Mouse (Mus musculus) thymus, adult 18-20 months (tissue): ENCODE measurements around the gene Sypl2.
"Not testable (repeated sequence)": the region's sequence is repeated elsewhere in the genome, so short reads cannot be mapped to it uniquely, and the experiment has no call there.

Experiments used
- DNase-seq, 2 experiments: peaks; one replicate each; pipeline ENCODE4 v3.0.0; 2022; ENCODE audit warnings: mixed read lengths in 2 of 2

Sypl2 gene

GRCm38 (mm10) chr3:108226558-108227350 is at the start of gene Sypl2:
Gene Sypl2, minus strand, starts transcription at chr3:108226648.
- no peak for DNase-seq

DNA sequence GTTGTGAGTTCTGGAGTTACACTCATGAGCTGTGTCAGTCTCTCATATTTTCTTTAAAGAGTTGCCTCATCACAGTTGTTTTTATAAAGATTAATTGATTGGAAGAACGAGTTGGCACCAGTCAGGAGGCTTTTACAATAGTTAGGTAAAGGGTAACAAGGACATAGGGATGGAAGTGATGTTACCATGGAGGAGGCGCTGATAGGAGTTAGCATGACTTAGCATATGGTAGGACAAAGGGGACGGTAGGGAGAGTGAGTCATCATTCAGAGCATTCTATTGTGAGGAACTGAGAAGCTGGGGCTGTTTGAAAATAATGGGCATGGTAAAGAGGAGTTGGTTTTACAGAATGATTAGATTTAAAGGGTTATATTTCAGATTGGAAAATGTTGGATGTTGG is 32.9 kb upstream of the Sypl2 start:
- no peak for DNase-seq

GRCm38 (mm10) chr3:108257831-108258500 is 31.5 kb upstream of the Sypl2 start:
- no peak for DNase-seq

DNA sequence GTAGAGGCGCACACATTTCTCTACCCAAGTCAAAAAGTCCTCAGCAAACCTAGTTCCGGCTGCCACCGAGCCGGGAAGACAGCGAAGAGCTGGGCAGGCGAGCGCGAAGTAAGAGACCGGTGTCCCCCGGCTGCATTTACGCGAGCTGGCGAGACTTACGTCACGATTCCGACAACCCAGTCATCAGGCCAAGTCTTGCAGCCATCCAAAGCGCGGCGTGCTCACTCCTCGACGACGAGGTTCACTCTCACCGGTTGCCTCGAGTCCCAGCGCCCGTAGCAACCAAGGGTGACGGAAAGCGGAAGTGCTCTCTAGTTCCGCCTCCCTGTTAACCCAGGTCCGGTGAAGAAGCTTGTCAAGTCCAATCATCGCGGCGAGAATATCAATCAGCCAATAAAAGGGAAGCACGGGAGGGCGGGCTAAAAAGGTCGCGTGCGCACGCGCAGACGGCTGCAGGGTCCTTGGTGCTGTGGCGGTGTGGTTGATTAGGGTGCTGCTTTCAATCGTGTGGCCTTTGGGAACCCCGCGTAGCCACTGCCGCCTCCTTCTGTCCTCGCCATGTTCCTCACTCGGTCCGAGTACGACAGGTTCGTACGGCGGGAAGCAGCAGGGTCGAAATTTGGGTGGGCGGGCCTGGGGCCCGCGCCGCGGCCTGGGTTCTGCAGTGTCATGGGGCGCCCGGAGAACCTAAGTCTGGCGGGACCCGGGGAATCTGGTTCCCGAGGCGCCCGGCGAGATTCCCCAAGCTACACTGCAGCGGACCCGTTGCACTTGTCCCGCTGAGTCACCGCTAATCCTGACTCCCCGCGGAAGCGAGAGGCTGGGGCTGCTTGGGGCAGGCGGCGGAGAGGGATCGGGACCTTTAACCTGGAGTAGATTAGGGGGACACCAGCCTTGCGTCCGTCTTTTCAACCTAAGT is 30.5 kb upstream of the Sypl2 start, which contains the start of gene Psma5:
Gene Psma5 (plus strand): TSS at position 208 of the 919 bp plus-strand sequence.
- peak; percentile 89 to 95 for DNase-seq

GRCm38 (mm10) chr3:108246857-108247256 is 20.4 kb upstream of the Sypl2 start:
- no peak for DNase-seq

DNA sequence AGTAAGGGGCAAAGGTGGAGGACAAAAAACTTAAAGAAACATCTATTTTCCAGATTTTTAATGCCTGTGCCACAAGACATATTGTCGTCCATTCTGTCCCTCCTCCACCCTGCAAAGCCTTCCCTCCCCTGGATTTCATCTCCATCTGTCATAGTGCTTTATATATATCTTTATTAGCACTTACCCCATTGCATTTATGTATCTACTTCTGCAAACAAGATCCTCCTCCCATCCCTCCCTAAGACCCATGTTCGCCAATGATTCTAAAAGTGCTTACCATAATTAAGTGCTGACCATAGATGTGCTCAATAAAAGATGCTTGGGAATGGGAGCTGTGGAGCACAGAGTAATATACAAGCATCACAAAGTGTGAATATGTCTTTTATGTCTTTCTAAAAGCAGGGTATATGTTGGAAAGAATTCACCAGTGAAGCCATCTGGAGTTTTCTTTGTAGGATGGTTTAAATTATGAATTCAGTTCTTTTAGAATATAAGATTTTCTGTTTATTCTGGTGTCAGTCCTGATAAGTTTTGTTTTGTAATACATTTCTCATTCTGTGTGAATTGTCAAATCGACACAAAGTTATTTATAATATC is 14.9 kb upstream of the Sypl2 start:
- no peak for DNase-seq

DNA sequence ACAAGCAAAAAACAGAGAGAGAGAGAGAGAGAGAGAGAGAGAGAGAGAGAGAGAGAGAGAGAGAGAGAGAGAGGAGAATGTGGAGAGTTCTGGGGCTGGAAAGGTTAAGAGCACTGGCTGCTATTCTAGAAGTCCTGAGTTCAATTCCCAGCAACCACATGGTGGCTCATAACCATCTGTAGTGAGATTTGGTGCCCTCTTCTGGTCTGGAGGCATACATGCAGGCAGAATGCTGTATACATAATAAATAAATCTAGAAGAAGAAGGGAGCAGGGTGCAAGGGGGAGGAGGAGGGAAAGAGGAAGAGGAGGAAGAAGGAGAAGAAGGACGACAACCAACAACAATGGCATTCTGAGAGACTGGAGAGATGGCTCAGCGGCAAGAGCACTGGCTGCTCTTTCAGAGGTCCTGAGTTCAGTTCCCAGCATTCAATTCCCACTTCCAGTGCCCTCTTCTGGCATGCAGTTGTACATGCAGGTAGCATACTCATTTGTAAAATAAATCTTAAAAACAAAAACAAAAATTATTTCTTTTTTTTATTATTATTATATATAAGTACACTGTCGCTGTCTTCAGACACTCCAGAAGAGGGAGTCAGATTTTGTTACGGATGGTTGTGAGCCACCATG is 11.1 kb upstream of the Sypl2 start:
- not testable (repeated sequence) for DNase-seq

GRCm38 (mm10) chr3:108231646-108232045 is 5.2 kb upstream of the Sypl2 start:
- no peak for DNase-seq

DNA sequence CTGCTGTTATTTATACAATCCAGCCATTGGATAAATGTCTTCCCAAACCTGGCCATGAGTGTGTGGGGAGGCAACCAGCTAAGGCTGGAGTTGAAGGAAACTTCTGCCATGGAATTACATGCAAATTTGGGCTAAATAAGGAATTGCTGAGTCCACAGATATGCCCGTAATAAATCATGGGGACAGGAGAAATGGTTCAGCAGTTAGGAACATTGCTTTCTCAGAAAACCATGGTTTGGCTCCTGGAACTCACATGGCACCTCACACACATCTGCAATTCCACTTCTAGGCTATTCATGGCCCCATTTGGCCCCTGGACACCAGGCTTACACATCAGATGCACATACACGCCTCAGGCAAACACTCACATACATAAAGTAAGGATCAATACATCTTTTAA is 1.1 kb upstream of the Sypl2 start:
- no peak for DNase-seq

DNA sequence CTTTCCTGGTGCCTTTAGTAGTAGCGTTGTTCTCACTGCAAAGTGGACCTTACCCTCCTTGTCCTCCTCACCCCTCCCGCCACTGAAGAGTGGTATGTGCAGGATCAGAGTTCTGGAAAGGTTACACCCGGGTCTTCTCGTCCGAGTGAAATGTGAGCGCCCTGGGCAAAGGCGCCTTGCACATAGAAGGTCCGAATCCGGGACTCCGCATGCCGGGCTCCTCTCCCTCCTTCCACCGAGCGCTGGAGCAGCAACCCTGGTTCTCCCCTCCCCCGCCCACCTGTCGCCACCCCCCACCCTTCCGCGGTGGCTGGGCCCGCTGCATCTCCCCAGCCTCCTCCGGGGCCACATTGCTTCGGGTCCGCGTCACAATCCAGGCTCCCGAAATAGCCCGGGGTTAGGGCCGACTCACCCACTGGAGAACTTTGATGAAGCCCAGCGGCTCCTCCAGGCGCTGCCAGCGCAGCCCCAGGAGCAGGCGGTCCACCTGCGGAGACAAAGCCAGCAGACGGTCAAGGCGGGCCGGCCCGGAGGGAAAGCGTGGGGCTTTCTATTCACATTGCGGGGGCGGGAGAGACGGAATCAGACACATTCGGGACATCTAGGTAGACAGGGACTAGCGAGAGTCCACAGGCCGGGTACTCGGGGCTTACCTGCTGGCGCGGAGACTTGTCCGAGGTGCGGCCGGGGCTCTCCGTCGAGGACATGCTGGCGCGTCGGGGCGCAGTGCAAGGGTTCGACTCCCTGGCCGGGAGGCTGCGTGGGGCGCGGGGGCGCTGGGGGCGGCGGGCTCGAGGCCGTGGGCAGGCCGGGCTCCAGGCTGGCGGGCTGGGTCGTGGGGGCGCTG is 514 bp downstream of the Sypl2 start:
- DNase-seq, result no peak

DNA sequence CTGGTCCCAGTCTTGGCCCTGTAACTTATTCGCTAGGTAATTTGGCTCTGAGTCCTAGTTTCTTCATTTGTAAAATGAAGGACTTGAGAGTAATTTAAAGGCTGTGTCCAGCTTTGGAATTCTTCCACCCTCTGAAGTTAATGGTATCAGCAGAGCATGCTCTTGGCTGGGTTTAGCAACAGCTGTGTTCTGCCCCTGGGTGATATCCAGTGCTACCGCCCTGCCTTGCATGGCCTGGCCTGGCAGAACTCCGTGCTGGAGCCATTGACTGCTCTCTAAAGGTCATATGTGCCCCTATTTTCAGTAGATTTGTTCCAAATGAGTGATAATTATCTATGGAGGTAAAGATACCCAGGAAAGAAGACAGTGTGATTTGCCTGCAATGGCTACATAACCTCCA is 5.8 kb downstream of the Sypl2 start:
- no peak for DNase-seq

GRCm38 (mm10) chr3:108214734-108215133 is 11.7 kb downstream of the Sypl2 start:
- DNase-seq, result no peak

DNA sequence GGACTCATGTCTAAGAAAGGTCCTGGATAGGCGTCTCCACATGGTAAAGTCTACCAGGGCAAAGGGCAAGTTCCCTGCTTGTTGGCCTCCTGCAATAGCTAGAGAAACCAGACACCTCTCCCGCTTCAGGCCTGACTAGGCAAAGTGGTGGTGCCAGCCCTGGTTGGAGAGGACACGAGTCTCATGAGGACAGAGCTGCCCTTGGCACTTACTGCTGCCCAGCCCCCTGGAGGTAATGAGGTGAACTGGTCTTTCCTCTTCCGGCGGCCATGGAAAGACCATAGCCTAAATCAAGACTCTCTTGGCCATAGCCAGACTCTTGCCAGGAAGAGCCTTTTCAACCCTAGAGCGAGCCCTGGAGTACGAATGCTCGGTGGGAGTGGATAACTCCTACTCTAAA is 14.0 kb downstream of the Sypl2 start:
- DNase-seq, result no peak

- no peak for DNase-seq
Measured at GRCm38 (mm10) chr3:108211845-108212244, 14.6 kb downstream of the Sypl2 start.

DNA sequence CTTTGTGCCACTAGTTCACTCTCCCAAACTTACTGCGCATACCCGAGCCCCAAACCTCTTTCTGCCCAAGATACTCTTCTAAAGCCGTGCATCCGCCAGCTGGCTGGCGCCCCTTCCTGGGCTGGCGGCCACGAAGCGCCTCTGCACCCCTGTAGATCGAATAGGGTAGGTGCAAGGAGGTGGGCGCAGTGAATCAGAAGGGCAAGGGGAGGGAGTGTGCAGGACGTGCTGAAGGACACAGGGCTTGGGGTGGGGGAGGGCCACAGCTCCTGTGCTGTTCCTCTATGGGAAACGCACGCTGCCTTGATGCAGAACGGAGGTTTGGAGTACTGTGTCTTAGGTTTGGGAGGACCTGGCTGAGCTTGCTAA is 15.7 kb downstream of the Sypl2 start, which contains the start of gene Atxn7l2:
Gene Atxn7l2 (minus strand): TSS at position 164 of the 369 bp plus-strand sequence.
- no peak for DNase-seq

GRCm38 (mm10) chr3:108209946-108210770 is 16.3 kb downstream of the Sypl2 start:
- peak; percentile 91 to 94 for DNase-seq

- peak in 1 of 2 experiments; percentile 39 for DNase-seq
Measured at GRCm38 (mm10) chr3:108209536-108209935, 16.9 kb downstream of the Sypl2 start.

DNA sequence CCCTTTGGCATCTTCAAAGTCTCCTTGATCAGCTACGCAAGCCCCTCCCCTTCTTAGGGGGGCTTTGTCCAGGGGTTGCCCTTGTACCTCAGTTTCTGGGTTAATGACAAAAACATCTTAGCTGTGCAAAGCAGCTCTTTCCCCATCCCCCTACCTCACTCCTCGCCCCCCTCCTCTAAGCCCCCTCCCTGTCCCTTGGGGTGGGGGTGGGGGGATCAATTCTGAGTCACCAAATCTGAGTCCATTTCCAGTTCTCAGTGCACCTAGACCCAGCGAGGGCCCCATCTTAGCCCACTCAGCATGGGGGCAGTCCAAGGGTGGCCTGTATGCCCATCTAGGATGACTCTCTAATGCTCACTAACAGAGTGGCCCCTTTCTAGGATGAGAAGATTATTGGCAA is 17.4 kb downstream of the Sypl2 start:
- DNase-seq, result no peak

GRCm38 (mm10) chr3:108206731-108207375 is 19.6 kb downstream of the Sypl2 start:
- no peak for DNase-seq

DNA sequence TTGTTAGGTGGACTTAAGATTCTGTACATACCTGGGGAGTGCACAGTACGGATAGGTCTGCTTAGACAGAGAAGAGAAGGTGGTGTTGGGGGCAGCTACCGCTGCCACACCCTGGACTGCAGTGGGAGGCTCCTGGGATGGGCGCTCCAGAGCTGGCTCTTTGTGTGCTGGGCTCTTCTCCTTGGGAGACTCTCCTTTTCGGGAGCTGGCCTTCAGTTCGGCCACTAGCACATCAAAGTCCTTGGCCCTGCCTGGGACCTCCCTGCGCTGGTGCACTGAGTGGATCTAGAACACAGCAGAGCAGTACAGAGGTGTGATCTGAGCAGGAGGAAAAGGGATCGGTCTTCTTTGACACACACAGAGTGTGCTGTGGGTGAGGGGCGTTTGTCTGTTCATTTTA is 20.8 kb downstream of the Sypl2 start:
- DNase-seq, result no peak
